Mouse (Mus musculus): ENCODE results near the gene Rln3. TPM values are rescaled to one million over a fixed set of nuclear protein-coding genes. Genes with fewer than 3 reads are reported as not detected.

Gene Rln3
- polyA plus RNA-seq, 1 experiment, result not detected

- Histone ChIP-seq H3ac (ENCODE audit: control insufficient read depth, insufficient read length) (no peak overlapping the region), H3K4me3 (no peak overlapping the region), H3K4me2 (ENCODE audit: low read depth) (no peak overlapping the region), H3K36me3 (ENCODE audit: control insufficient read depth, insufficient read depth) (peaks cover 18% of the 10 kb centered on the region), H3K79me2 (ENCODE audit: control insufficient read depth, insufficient read depth) (no peaks in the 10 kb centered on the region), H3K27me3 (ENCODE audit: control insufficient read depth, insufficient read depth, insufficient read length) (no peaks in the 10 kb centered on the region)
- TF ChIP-seq POLR2A (IDR thresholded peaks at IDR 0.05; ENCODE audit: insufficient read length, low read depth) (no peak), MYOD1 (IDR thresholded peaks at IDR 0.05; ENCODE audit: control insufficient read depth in 1 of 3, insufficient read length in 2 of 3, low read depth in 2 of 3) (no peak), MYOG (IDR thresholded peaks at IDR 0.05; ENCODE audit: control insufficient read depth in 1 of 3, insufficient read depth in 1 of 3, insufficient read length in 2 of 3, low read depth in 2 of 3) (no peak), CEBPB (IDR thresholded peaks at IDR 0.05; ENCODE audit: insufficient read depth, poor library complexity, severe bottlenecking) (no peak), USF1 (IDR thresholded peaks at IDR 0.05; ENCODE audit: low read depth) (no peak), TCF12 (IDR thresholded peaks at IDR 0.05; ENCODE audit: insufficient read depth, poor library complexity, severe bottlenecking) (no peak), SRF (IDR thresholded peaks at IDR 0.05; ENCODE audit: control insufficient read depth, insufficient read length, low read depth) (no peak)
Observed at GRCm38 (mm10) chr8:83994030-83994429, 50.8 kb downstream of the Rln3 start.

Other genes with a start within 250 kb of the Rln3 start
- gene Adgrl1, start 144.9 kb downstream of the Rln3 start, polyA plus RNA-seq (2012; fragmentation: generic; extraction: Trizol), result 11.5 TPM
- gene Gm10644, start 89.8 kb downstream of the Rln3 start, polyA plus RNA-seq (2012; fragmentation: generic; extraction: Trizol), result 0.11 TPM
- gene Asf1b, start 89.5 kb downstream of the Rln3 start, polyA plus RNA-seq (2012; fragmentation: generic; extraction: Trizol), result 36.8 TPM
- gene Prkaca, start 72.0 kb downstream of the Rln3 start, polyA plus RNA-seq (2012; fragmentation: generic; extraction: Trizol), result 181 TPM
- gene Samd1, start 47.3 kb downstream of the Rln3 start, polyA plus RNA-seq (2012; fragmentation: generic; extraction: Trizol), result 30.6 TPM
- 0.29 TPM for gene 1700067K01Rik, start 43.5 kb downstream of the Rln3 start, polyA plus RNA-seq (2012; fragmentation: generic; extraction: Trizol)
- 6.1 TPM for gene 2210011C24Rik, start 32.8 kb downstream of the Rln3 start, polyA plus RNA-seq (2012; fragmentation: generic; extraction: Trizol)
- gene Palm3, start 23.5 kb downstream of the Rln3 start, polyA plus RNA-seq (2012; fragmentation: generic; extraction: Trizol), result 4.9 TPM
- gene Il27ra, start 2.4 kb downstream of the Rln3 start, polyA plus RNA-seq (2012; fragmentation: generic; extraction: Trizol), result 0.07 TPM
- 0.35 TPM for gene Gm10643, start 20.1 kb upstream of the Rln3 start, polyA plus RNA-seq (2012; fragmentation: generic; extraction: Trizol)
- 9.9 TPM for gene Rfx1, start 21.8 kb upstream of the Rln3 start, polyA plus RNA-seq (2012; fragmentation: generic; extraction: Trizol)
- 24.3 TPM for gene Dcaf15, start 59.8 kb upstream of the Rln3 start, polyA plus RNA-seq (2012; fragmentation: generic; extraction: Trizol)
- 9.3 TPM for gene Podnl1, start 81.0 kb upstream of the Rln3 start, polyA plus RNA-seq (2012; fragmentation: generic; extraction: Trizol)
- 25.3 TPM for gene Cc2d1a, start 102.9 kb upstream of the Rln3 start, polyA plus RNA-seq (2012; fragmentation: generic; extraction: Trizol)
- 0.24 TPM for gene 4930432K21Rik, start 103.0 kb upstream of the Rln3 start, polyA plus RNA-seq (2012; fragmentation: generic; extraction: Trizol)
- 1.2 TPM for gene Nanos3, start 140.2 kb upstream of the Rln3 start, polyA plus RNA-seq (2012; fragmentation: generic; extraction: Trizol)
- gene Zswim4, start 192.1 kb upstream of the Rln3 start, polyA plus RNA-seq (2012; fragmentation: generic; extraction: Trizol), result 12.7 TPM
- gene D8Ertd738e, start 204.7 kb upstream of the Rln3 start, polyA plus RNA-seq (2012; fragmentation: generic; extraction: Trizol), result 232 TPM
- 22.8 TPM for gene Mri1, start 212.3 kb upstream of the Rln3 start, polyA plus RNA-seq (2012; fragmentation: generic; extraction: Trizol)
- gene Ccdc130, start 225.4 kb upstream of the Rln3 start, polyA plus RNA-seq (2012; fragmentation: generic; extraction: Trizol), result 28.9 TPM

Measured in myocyte (in vitro differentiated cells).